8 mouse cellular contexts compared by ENCODE assay signal in genomic region chr4:9010381-9011128, GRCm38 (mm10).
DNase-seq lines count a peak whose midpoint lies in the region; ATAC-seq lines count a peak whose summit lies in the region.
"Had no signal": no experiment of that assay in that cellular context is flagged by ENCODE, and none has a peak within 500 bp of the region (broad histone marks: within the 10 kb centered on the region; RNA-seq: fewer than 3 reads in every experiment).

No protein-coding gene starts in this region.

- H3K4me1 ChIP-seq in limb, embryonic 11.5 days (ENCODE audit: control insufficient read depth, insufficient read depth, low read length), result peaks cover 9% of the 10 kb centered on the region
- H3K4me1 ChIP-seq in limb, embryonic 10.5 days, result peaks cover 50% of the 10 kb centered on the region
- peaks cover 31% of the 10 kb centered on the region for H3K4me1 ChIP-seq in hindbrain, embryonic 16.5 days (ENCODE audit: control insufficient read depth, insufficient read depth, low read depth, low read length)
- peaks cover 50% of the 10 kb centered on the region for H3K4me1 ChIP-seq in neural tube, embryonic 13.5 days (replicated peaks)

- intact Hi-C loops in heart, postnatal 10 days (cut with DNase I), result loop anchor here (5.0 kb wide), 1 partner anchor 43 kb away; no protein-coding TSS in a partner anchor

- H3K9me3 ChIP-seq in limb, embryonic 11.5 days (ENCODE audit: control insufficient read depth, low read length), result no peaks in the 10 kb centered on the region
- no peaks in the 10 kb centered on the region for H3K9me3 ChIP-seq in limb, embryonic 10.5 days (replicated peaks)
- no peaks in the 10 kb centered on the region for H3K9me3 ChIP-seq in hindbrain, embryonic 16.5 days (ENCODE audit: control insufficient read depth, low read length)
- no peaks in the 10 kb centered on the region for H3K9me3 ChIP-seq in neural tube, embryonic 13.5 days
- H3K9me3 ChIP-seq: heart, embryonic 12.5 days had no signal

- H3K27ac ChIP-seq in limb, embryonic 11.5 days (replicated peaks; ENCODE audit: low read depth, low read length), result no peak overlapping the region
- no peak overlapping the region for H3K27ac ChIP-seq in limb, embryonic 10.5 days
- peak overlapping the region; percentile 70 for H3K27ac ChIP-seq in hindbrain, embryonic 16.5 days (ENCODE audit: low read depth, low read length)
- H3K27ac ChIP-seq in neural tube, embryonic 13.5 days (replicated peaks), result peak overlapping the region; percentile 53

- no peak overlapping the region for H3K9ac ChIP-seq in limb, embryonic 11.5 days (ENCODE audit: low read length)
- H3K9ac ChIP-seq in hindbrain, embryonic 16.5 days (ENCODE audit: low read depth, low read length), result no peak overlapping the region
- no peak overlapping the region for H3K9ac ChIP-seq in neural tube, embryonic 13.5 days
- H3K9ac ChIP-seq: heart, embryonic 12.5 days had no signal

- 39% methylated on average over 17 of the region's 17 CpGs for WGBS in limb, embryonic 11.5 days
- 50% methylated on average over 17 of the region's 17 CpGs for WGBS in limb, embryonic 10.5 days
- 25% methylated on average over 17 of the region's 17 CpGs for WGBS in hindbrain, embryonic 16.5 days
- WGBS in neural tube, embryonic 13.5 days, result 19% methylated on average over 17 of the region's 17 CpGs

- no peak for ATAC-seq in limb, embryonic 11.5 days (ENCODE audit: insufficient number of reproducible peaks, low FRiP score, low TSS enrichment, low read depth)
- ATAC-seq in hindbrain, embryonic 16.5 days, result peak; percentile 0; the same call in 1 of the 2 replicates
- ATAC-seq in neural tube, embryonic 13.5 days (ENCODE audit: low read depth), result peak; percentile 71

- no peak overlapping the region for H3K4me3 ChIP-seq in limb, embryonic 11.5 days (ENCODE audit: low read depth, low read length)
- no peak overlapping the region for H3K4me3 ChIP-seq in limb, embryonic 10.5 days
- no peak overlapping the region for H3K4me3 ChIP-seq in hindbrain, embryonic 16.5 days (ENCODE audit: low read length)
- H3K4me3 ChIP-seq in neural tube, embryonic 13.5 days, result no peak overlapping the region
- H3K4me3 ChIP-seq: heart, embryonic 12.5 days had no signal

- DNase-seq in limb, embryonic 11.5 days (ENCODE audit: low spot score), result peak; percentile 53
- DNase-seq in limb, embryonic 10.5 days (ENCODE audit: low spot score), result no peak
- peak; percentile 22 to 62 for DNase-seq in cerebellum, postnatal 36 days
- no peak for DNase-seq in right cerebral cortex, adult 2 months (ENCODE audit: low spot score in 2 of 2)
- DNase-seq in heart, postnatal 10 days, result no peak

- H3K27me3 ChIP-seq in limb, embryonic 11.5 days (ENCODE audit: control insufficient read depth, insufficient read depth, low read length), result peaks cover 4% of the 10 kb centered on the region; the same call in 1 of the 2 replicates
- H3K27me3 ChIP-seq in limb, embryonic 10.5 days (ENCODE audit: low read depth, poor library complexity, severe bottlenecking), result peaks cover 10% of the 10 kb centered on the region; the same call in 1 of the 2 replicates
- H3K27me3 ChIP-seq in hindbrain, embryonic 16.5 days (replicated peaks; ENCODE audit: control insufficient read depth, insufficient read depth, low read length), result no peaks in the 10 kb centered on the region
- no peaks in the 10 kb centered on the region for H3K27me3 ChIP-seq in neural tube, embryonic 13.5 days
- H3K27me3 ChIP-seq: heart, embryonic 12.5 days had no signal

- H3K4me2 ChIP-seq in limb, embryonic 11.5 days (ENCODE audit: low read depth, severe bottlenecking), result no peak overlapping the region
- H3K4me2 ChIP-seq in hindbrain, embryonic 16.5 days (ENCODE audit: low read length), result peak overlapping the region; percentile 31
- peak overlapping the region; percentile 29 for H3K4me2 ChIP-seq in neural tube, embryonic 13.5 days
- H3K4me2 ChIP-seq: heart, embryonic 12.5 days had no signal

- no peaks in the 10 kb centered on the region for H3K36me3 ChIP-seq in limb, embryonic 11.5 days (ENCODE audit: control insufficient read depth, insufficient read depth, low read length)
- no peaks in the 10 kb centered on the region for H3K36me3 ChIP-seq in limb, embryonic 10.5 days
- no peaks in the 10 kb centered on the region for H3K36me3 ChIP-seq in hindbrain, embryonic 16.5 days (ENCODE audit: control insufficient read depth, insufficient read depth, low read length)
- no peaks in the 10 kb centered on the region for H3K36me3 ChIP-seq in neural tube, embryonic 13.5 days
- H3K36me3 ChIP-seq: heart, embryonic 12.5 days had no signal

Comparison
In these comparisons a context has a peak if more than half of its experiments do, and no peak if none do; other contexts are left out.
1. DNase-seq: peak in limb, embryonic 11.5 days (single experiment) and cerebellum, postnatal 36 days (2 of 2); none in limb, embryonic 10.5 days (single experiment), right cerebral cortex, adult 2 months (0 of 2) and heart, postnatal 10 days (0 of 2).
2. H3K27ac ChIP-seq: peak in hindbrain, embryonic 16.5 days (single experiment) and neural tube, embryonic 13.5 days (single experiment); none in limb, embryonic 11.5 days (single experiment) and limb, embryonic 10.5 days (single experiment).